Mouse (Mus musculus) midbrain, embryonic 16.5 days (tissue): Measurements from ENCODE around the gene Rhot2. TPM values are rescaled to one million over a fixed set of nuclear protein-coding genes. Genes with fewer than 3 reads are reported as not detected.

Experiments used
- ATAC-seq: fragments of 200-750 bp; cut with Nextera tagmentation; 2 replicates; pipeline ENCODE4 v1.8.0; 2017; ENCODE audit warnings: moderate TSS enrichment
- H3K27ac ChIP-seq: fragments of 300-500 bp; sonication (generic); 2 replicates; pipeline ENCODE4 v1.5.1; 2014; ENCODE audit warnings: mild to moderate bottlenecking, low read length, mixed read lengths
- H3K27me3 ChIP-seq: fragments of 300-500 bp; sonication (generic); 2 replicates; pipeline ENCODE4 v1.6.1; 2014; ENCODE audit warnings: low read depth, low read length, mixed read lengths; ENCODE audit not compliant: control insufficient read depth, insufficient read depth
- H3K36me3 ChIP-seq: fragments of 300-500 bp; sonication (generic); 2 replicates; pipeline ENCODE4 v1.6.1; 2014; ENCODE audit warnings: mild to moderate bottlenecking, low read length, moderate library complexity, mixed read lengths; ENCODE audit not compliant: control insufficient read depth, insufficient read depth
- H3K4me1 ChIP-seq: fragments of 300-500 bp; sonication (generic); 2 replicates; pipeline ENCODE4 v1.6.1; 2014; ENCODE audit warnings: mild to moderate bottlenecking, low read length, mixed read lengths; ENCODE audit not compliant: control insufficient read depth, insufficient read depth
- H3K4me2 ChIP-seq: fragments of 300-500 bp; sonication (generic); 2 replicates; pipeline ENCODE4 v1.6.1; 2014; ENCODE audit warnings: mild to moderate bottlenecking, low read length, mixed read lengths
- H3K4me3 ChIP-seq: fragments of 300-500 bp; sonication (generic); 2 replicates; pipeline ENCODE4 v1.5.1; 2014; ENCODE audit warnings: low read depth, mild to moderate bottlenecking, low read length, moderate library complexity, mixed read lengths
- H3K9ac ChIP-seq: fragments of 300-500 bp; sonication (generic); 2 replicates; pipeline ENCODE4 v1.6.1; 2014; ENCODE audit warnings: low read depth, low read length, mixed read lengths
- H3K9me3 ChIP-seq: fragments of 300-500 bp; sonication (generic); replicated peaks from 2 replicates; pipeline ENCODE4 v1.6.1; 2014; ENCODE audit warnings: mild to moderate bottlenecking, low read length, mixed read lengths; ENCODE audit not compliant: control insufficient read depth, poor library complexity, severe bottlenecking
- WGBS: fragments of 180-500 bp; shearing (Covaris S2); extraction: QIAGEN DNeasy Blood & Tissue Kit; methylation state at CpG from one replicate; pipeline ENCODE4 v1.1.7; 2014; 5-methylcytosine and 5-hydroxymethylcytosine counted together
- polyA plus RNA-seq: library from polyadenylated mRNA; unstranded; fragments of >200 nt; fragmentation: Nextera tagmentation; extraction: Ambion mirVana; gene quantifications from 2 replicates; pipeline ENCODE4 v1.2.1, GENCODE M21; 2015

The Rhot2 gene
- polyA plus RNA-seq, 1 experiment from 2014 or later = 16.7 TPM

- H3K4me1 ChIP-seq = peaks cover 58% of the 10 kb centered on the region
- no peaks in the 10 kb centered on the region for H3K27me3 ChIP-seq
- ATAC-seq = peak; percentile 61
- peak within 1 kb of the TSS; percentile 91 for H3K27ac ChIP-seq
- H3K9me3 ChIP-seq = no peaks in the 10 kb centered on the region
- WGBS = under 1% methylated on average over 32 of the region's 32 CpGs
- H3K36me3 ChIP-seq = peaks cover 25% of the 10 kb centered on the region
- peak within 1 kb of the TSS; percentile 78 for H3K9ac ChIP-seq
- peak within 1 kb of the TSS; percentile 97 for H3K4me2 ChIP-seq
- peak within 1 kb of the TSS; percentile 56 for H3K4me3 ChIP-seq
Observed at GRCm38 (mm10) chr17:25828712-25829557, 15.7 kb downstream of the Rhot2 start, which contains the start of gene Jmjd8. Gene Jmjd8, plus strand, starts transcription at chr17:25828867.

GRCm38 (mm10) chr17:25828223-25828594 lies 16.4 kb downstream of the Rhot2 start:
- no peaks in the 10 kb centered on the region for H3K9me3 ChIP-seq
- 90% methylated on average over 8 of the region's 8 CpGs for WGBS
- no peaks in the 10 kb centered on the region for H3K27me3 ChIP-seq
- H3K9ac ChIP-seq = peak overlapping the region; percentile 78
- peak overlapping the region; percentile 91 for H3K27ac ChIP-seq
- peaks cover 56% of the 10 kb centered on the region for H3K4me1 ChIP-seq
- H3K4me3 ChIP-seq = peak overlapping the region; percentile 56
- H3K36me3 ChIP-seq = peaks cover 25% of the 10 kb centered on the region
- H3K4me2 ChIP-seq = peak overlapping the region; percentile 97
- ATAC-seq = no peak

GRCm38 (mm10) chr17:25827546-25828222 lies 17.0 kb downstream of the Rhot2 start:
- Histone ChIP-seq H3K27ac (peak overlapping the region; percentile 91; the same call in 1 of the 2 replicates), H3K9ac (no peak overlapping the region), H3K4me1 (peaks cover 56% of the 10 kb centered on the region), H3K27me3 (no peaks in the 10 kb centered on the region), H3K9me3 (no peaks in the 10 kb centered on the region), H3K4me3 (no peak overlapping the region), H3K36me3 (peaks cover 25% of the 10 kb centered on the region), H3K4me2 (peak overlapping the region; percentile 97)
- WGBS = 92% methylated on average over 22 of the region's 22 CpGs
- no peak for ATAC-seq

- Histone ChIP-seq H3K9me3 (no peaks in the 10 kb centered on the region), H3K9ac (no peak overlapping the region), H3K27me3 (no peaks in the 10 kb centered on the region), H3K27ac (no peak overlapping the region), H3K36me3 (peaks cover 25% of the 10 kb centered on the region), H3K4me1 (peaks cover 54% of the 10 kb centered on the region), H3K4me3 (no peak overlapping the region), H3K4me2 (no peak overlapping the region)
- 95% methylated on average over 13 of the region's 13 CpGs for WGBS
- no peak for ATAC-seq
Observed at GRCm38 (mm10) chr17:25827011-25827410, 17.6 kb downstream of the Rhot2 start.

GRCm38 (mm10) chr17:25825984-25826570 lies 18.6 kb downstream of the Rhot2 start:
- Histone ChIP-seq H3K27ac (no peak overlapping the region), H3K4me2 (no peak overlapping the region), H3K27me3 (no peaks in the 10 kb centered on the region), H3K4me3 (no peak overlapping the region), H3K9ac (no peak overlapping the region), H3K9me3 (no peaks in the 10 kb centered on the region), H3K4me1 (peaks cover 44% of the 10 kb centered on the region), H3K36me3 (peaks cover 19% of the 10 kb centered on the region)
- WGBS = 96% methylated on average over 27 of the region's 27 CpGs
- ATAC-seq = no peak

- Histone ChIP-seq H3K4me2 (no peak overlapping the region; the same call in 1 of the 2 replicates), H3K4me1 (peaks cover 38% of the 10 kb centered on the region)
- 89% methylated on average over 6 of the region's 6 CpGs for WGBS
Observed at GRCm38 (mm10) chr17:25825311-25825710, 19.3 kb downstream of the Rhot2 start.

GRCm38 (mm10) chr17:25824362-25825142 lies 20.1 kb downstream of the Rhot2 start:
- peaks cover 31% of the 10 kb centered on the region for H3K4me1 ChIP-seq
- H3K4me3 ChIP-seq = peak overlapping the region; percentile 58

More at GRCm38 (mm10) chr17:25825311-25825710, 19.3 kb downstream of the Rhot2 start:
- ATAC-seq = no peak
- H3K9ac ChIP-seq = no peak overlapping the region
- no peak overlapping the region for H3K4me3 ChIP-seq
- no peaks in the 10 kb centered on the region for H3K27me3 ChIP-seq
- H3K36me3 ChIP-seq = peaks cover 12% of the 10 kb centered on the region
- H3K27ac ChIP-seq = no peak overlapping the region
- no peaks in the 10 kb centered on the region for H3K9me3 ChIP-seq

GRCm38 (mm10) chr17:25823452-25823851 lies 21.2 kb downstream of the Rhot2 start, which contains the start of gene Wdr24:
Gene Wdr24, plus strand, starts transcription at chr17:25823627.
- peak within 1 kb of the TSS; percentile 87 for H3K4me2 ChIP-seq
- WGBS = under 1% methylated on average over 18 of the region's 18 CpGs
- peak within 1 kb of the TSS; percentile 58 for H3K4me3 ChIP-seq
- H3K4me1 ChIP-seq = peaks cover 29% of the 10 kb centered on the region
- H3K9me3 ChIP-seq = no peaks in the 10 kb centered on the region
- peaks cover 20% of the 10 kb centered on the region for H3K36me3 ChIP-seq
- H3K9ac ChIP-seq = peak within 1 kb of the TSS; percentile 77
- peak within 1 kb of the TSS; percentile 83 for H3K27ac ChIP-seq
- H3K27me3 ChIP-seq = peaks cover 4% of the 10 kb centered on the region
- ATAC-seq = peak; percentile 73

More at GRCm38 (mm10) chr17:25824362-25825142, 20.1 kb downstream of the Rhot2 start:
- Histone ChIP-seq H3K4me2 (peak overlapping the region; percentile 87), H3K9me3 (no peaks in the 10 kb centered on the region), H3K27ac (no peak overlapping the region), H3K9ac (peak overlapping the region; percentile 77), H3K27me3 (no peaks in the 10 kb centered on the region), H3K36me3 (peaks cover 14% of the 10 kb centered on the region)
- 76% methylated on average over 17 of the region's 17 CpGs for WGBS
- no peak for ATAC-seq
